Comparison of ENCODE assay signal across 8 mouse cellular contexts in the genomic region with DNA sequence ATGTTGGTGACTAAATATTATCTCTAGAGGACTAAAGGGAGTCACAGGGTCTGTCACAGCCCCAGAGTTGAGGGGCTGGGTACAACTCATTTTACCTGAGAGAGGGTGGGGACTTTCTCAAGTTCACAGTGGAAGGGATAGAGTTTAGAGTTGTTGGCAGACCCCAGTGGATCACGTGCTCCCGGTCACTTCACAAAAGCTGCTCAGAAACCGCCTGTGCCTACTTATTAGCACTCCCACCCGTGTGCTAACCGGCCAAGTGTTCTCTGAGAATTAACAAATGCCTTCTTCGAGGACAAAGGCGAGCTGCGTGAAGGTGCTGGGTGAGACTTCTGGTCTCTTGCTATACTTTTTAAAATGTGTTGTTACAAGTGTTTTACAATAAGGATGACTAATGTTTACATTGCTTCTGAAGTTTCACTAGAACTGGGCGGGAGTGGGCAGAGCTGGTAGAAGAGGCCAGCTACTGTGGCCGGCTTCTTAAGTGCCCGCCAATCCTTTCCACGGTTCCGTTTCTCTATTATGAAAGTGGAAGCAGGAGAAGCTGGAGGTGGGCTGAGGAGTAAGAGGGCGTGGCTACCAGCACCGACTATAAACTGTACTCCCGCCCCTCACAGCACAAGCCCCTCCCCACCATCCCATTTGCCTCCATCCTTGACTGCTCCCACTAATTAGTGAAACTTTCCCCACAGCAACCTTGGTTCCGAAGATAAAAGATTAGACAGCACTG. TPM values are rescaled to one million over a fixed set of nuclear protein-coding genes. Genes with fewer than 3 reads are reported as not detected.
DNase-seq lines count a peak whose midpoint lies in the region; TF ChIP-seq lines count a peak whose summit lies in the region.

No protein-coding gene starts in this region.

- H3K9ac ChIP-seq in ES-Bruce4 (ENCODE audit: low read depth, poor library complexity, severe bottlenecking) = peak overlapping the region; percentile 35; the same call in 1 of the 2 replicates

- no peaks in the 10 kb centered on the region for H3K9me3 ChIP-seq in ES-Bruce4 (replicated peaks; ENCODE audit: control insufficient read depth, insufficient read depth, low read length, poor library complexity, severe bottlenecking)

- no peak for TF ChIP-seq EP300 in ES-Bruce4 (IDR thresholded peaks at IDR 0.05; ENCODE audit: insufficient read depth, low read depth, low read length)

- DNase-seq in R1 (ENCODE audit: low read depth, low spot score) = peak; percentile 55
- peak; percentile 11 to 17 for DNase-seq in kidney, adult 8-10 months
- DNase-seq in lung, postnatal 10 days = peak; percentile 62
- DNase-seq in adrenal gland, postnatal 25 days = no peak
- DNase-seq in right cerebral cortex, postnatal 36 days (ENCODE audit: low spot score in 2 of 2) = no peak
- DNase-seq in cerebellum, adult 11-12 months = no peak
- DNase-seq in cerebellum, adult 9-10 months = no peak

- TF ChIP-seq POLR2A in ES-Bruce4 (IDR thresholded peaks at IDR 0.05; ENCODE audit: insufficient read depth, low read length) = no peak

- TF ChIP-seq CTCF in ES-Bruce4 (IDR thresholded peaks at IDR 0.05; ENCODE audit: low read depth, low read length) = no peak

- H3K4me3 ChIP-seq in ES-Bruce4 (ENCODE audit: low read depth, low read length) = peak overlapping the region; percentile 41

- no peaks in the 10 kb centered on the region for H3K27me3 ChIP-seq in ES-Bruce4 (ENCODE audit: control insufficient read depth, insufficient read depth, low read length, poor library complexity, severe bottlenecking)

- no peaks in the 10 kb centered on the region for H3K36me3 ChIP-seq in ES-Bruce4 (ENCODE audit: control insufficient read depth, insufficient read depth, low read length, poor library complexity, severe bottlenecking)

- H3K4me1 ChIP-seq in ES-Bruce4 (ENCODE audit: control insufficient read depth, insufficient read depth, low read length) = peaks cover 5% of the 10 kb centered on the region

- no peak overlapping the region for H3K27ac ChIP-seq in ES-Bruce4 (ENCODE audit: insufficient read depth, low read length)

RNA-seq across cellular contexts. Expression of a gene that starts 11.5 kb away (rescaled TPM):
- polyA plus RNA-seq in ES-Bruce4 (2011; ENCODE audit: insufficient read depth, insufficient read length, low read depth, missing spikeins) = not detected in 2 replicates
- total RNA-seq in adrenal gland, postnatal 25 days (2021) = not detected in 2 replicates

RNA-seq across cellular contexts. Expression of a gene that starts 21.1 kb away (rescaled TPM):
- not detected in 2 replicates for polyA plus RNA-seq in ES-Bruce4 (2011; ENCODE audit: insufficient read depth, insufficient read length, low read depth, missing spikeins)
- 3.2 and 4.0 TPM in 2 replicates for total RNA-seq in adrenal gland, postnatal 25 days (2021)

RNA-seq across cellular contexts. Expression of a gene that starts 51.4 kb away (rescaled TPM):
- 16.5 and 17.2 TPM in 2 replicates for polyA plus RNA-seq in ES-Bruce4 (2011; ENCODE audit: insufficient read depth, insufficient read length, low read depth, missing spikeins)
- 30.5 and 32.8 TPM in 2 replicates for total RNA-seq in adrenal gland, postnatal 25 days (2021)

Comparison
In these comparisons a context has a peak if more than half of its experiments do, and no peak if none do; other contexts are left out.
1. DNase-seq: peak in R1 (single experiment), kidney, adult 8-10 months (2 of 2) and lung, postnatal 10 days (single experiment); none in adrenal gland, postnatal 25 days (single experiment), right cerebral cortex, postnatal 36 days (0 of 2), cerebellum, adult 11-12 months (single experiment) and cerebellum, adult 9-10 months (single experiment).